Mouse (Mus musculus) ovary, postnatal 36 days (tissue): ENCODE data around the gene Clp1.

Experiments
- DNase-seq: peaks from one replicate; pipeline ENCODE4 v3.0.0; 2022; ENCODE audit warnings: low spot score, mixed read lengths

Gene Clp1

GRCm38 (mm10) chr2:84727172-84727858 is at the start of gene Clp1:
Gene Clp1 (minus strand): TSS chr2:84727350.
- DNase-seq = peak; percentile 93

GRCm38 (mm10) chr2:84775665-84776064 is 48.5 kb upstream of the Clp1 start:
- no peak for DNase-seq

GRCm38 (mm10) chr2:84775241-84775640 is 48.1 kb upstream of the Clp1 start, which contains the start of gene Serping1:
Gene Serping1 (minus strand): TSS chr2:84775444.
- no peak for DNase-seq

GRCm38 (mm10) chr2:84774751-84775150 is 47.6 kb upstream of the Clp1 start:
- DNase-seq = peak; percentile 65

DNA sequence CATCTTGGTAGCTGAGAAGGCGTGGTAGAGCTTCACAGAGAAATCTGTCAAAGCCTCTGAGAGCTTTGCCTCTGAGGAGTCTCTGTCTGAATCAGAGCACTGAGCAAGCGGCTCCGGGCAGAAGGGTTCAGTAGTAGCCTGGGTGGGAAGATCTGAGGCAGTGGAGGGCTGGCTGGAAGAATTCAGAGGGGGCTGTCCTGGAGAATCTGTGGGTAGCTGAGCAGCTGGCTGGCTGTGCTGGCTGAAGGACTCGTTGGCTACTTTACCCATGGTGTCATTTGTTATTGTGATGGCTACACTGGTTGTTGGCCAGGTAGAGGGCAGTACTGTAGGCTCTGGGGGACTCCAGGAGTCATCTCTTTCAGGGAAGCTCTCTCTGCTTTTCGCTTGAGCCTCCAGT is 46.0 kb upstream of the Clp1 start:
- DNase-seq = no peak

GRCm38 (mm10) chr2:84772454-84772853 is 45.3 kb upstream of the Clp1 start:
- no peak for DNase-seq

- DNase-seq = no peak
Observed at GRCm38 (mm10) chr2:84770501-84770900, 43.4 kb upstream of the Clp1 start.

DNA sequence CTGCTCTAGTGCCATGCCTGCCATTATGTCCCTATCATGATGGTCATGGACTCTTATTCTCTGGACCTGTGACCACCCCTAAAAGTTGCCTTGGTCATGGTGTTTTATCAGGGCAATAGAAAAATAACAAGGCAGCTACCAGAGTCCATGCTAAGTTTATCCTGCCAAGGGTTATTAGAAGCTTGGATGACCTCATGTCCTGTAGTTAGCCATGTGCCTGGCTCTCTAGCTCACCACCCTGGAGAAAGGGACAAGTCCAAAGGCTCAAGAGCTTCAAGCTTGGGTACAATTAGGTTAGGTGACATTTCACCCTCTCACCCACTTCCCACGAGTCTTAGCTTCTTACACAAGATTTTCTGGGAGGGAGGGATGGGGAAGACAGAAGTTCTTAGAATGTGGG is 35.7 kb upstream of the Clp1 start:
- no peak for DNase-seq

DNA sequence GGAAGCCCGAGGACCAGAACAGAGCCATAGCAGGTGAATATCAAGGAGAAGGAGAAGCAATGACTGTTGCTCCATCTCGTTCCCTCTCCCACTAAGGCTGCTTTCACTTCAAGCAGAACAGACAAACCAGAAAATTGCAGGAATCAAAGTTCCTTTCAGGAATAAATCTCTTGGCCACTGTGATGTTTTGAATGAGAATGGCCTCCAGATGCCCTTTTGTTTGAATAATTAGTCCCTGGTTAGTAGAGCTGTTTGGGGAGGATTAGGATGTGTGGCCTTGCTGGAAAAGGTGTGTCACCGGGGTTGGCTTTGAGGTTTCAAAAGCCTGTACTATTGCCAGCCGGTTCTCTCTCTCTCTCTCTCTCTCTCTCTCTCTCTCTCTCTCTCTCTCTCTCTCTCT is 35.1 kb upstream of the Clp1 start:
- no peak for DNase-seq

- DNase-seq = no peak
Observed at GRCm38 (mm10) chr2:84761840-84762239, 34.7 kb upstream of the Clp1 start.

DNA sequence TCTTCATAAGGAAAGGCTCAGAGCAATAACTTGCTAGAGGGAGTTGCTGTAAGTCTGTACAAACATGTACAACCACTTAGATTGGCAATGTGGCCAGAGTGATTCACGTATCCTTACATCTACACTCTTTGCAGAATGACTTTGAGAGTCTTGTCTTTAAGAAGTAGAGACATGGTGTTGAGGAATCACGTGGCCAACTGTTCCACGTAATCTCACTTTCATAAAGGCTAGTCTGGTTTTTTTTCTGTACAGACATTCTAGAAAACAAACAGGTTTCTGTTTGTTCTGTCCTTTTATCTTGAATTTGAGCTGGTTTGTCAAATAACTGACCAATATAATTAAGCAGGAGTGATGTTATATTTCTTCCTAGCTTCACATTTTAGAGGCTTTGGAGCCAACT is 34.2 kb upstream of the Clp1 start:
- no peak for DNase-seq

DNA sequence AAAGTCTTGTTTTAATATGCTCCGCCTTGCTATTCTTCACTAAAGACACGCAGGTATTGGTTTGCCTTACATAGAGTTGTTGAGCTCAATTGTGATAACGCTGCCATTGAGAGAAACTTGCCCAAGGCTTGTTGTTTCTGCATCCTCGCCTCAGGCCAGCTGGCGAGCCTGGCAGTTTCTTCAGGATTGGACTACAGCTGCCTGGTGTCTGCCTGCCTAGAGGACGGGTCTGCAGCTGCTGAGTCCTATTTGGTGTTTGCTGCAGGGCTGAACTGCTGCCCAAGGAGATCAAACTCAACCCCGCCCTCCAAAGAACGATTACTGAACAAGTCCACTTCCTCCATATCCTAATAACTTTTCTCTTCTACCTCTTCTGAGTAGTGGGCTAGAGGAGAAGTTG is 33.6 kb upstream of the Clp1 start:
- DNase-seq = no peak

GRCm38 (mm10) chr2:84758542-84759127 is 31.5 kb upstream of the Clp1 start:
- no peak for DNase-seq

- DNase-seq = no peak
Observed at GRCm38 (mm10) chr2:84757026-84757682, 30.0 kb upstream of the Clp1 start.

GRCm38 (mm10) chr2:84756245-84756644 is 29.1 kb upstream of the Clp1 start:
- no peak for DNase-seq

DNA sequence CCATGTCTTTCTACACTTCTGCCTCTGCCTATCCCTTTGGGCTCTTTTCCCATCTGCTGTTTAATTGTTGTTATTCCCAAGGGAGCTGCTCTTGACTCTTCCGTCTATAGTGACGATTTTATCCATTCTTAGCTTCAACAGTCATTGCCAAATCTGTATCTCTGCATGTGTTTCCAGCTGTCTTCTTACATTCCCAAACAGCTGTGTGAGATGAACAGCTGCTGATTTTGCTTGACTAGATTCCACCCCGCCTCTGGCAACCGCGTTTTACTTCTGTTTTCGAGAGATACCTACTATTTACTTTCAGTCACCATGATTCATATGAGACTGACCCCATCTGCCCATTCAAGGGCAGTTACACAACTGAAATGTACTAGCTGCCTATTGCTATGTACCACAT is 23.0 kb upstream of the Clp1 start:
- DNase-seq = no peak

DNA sequence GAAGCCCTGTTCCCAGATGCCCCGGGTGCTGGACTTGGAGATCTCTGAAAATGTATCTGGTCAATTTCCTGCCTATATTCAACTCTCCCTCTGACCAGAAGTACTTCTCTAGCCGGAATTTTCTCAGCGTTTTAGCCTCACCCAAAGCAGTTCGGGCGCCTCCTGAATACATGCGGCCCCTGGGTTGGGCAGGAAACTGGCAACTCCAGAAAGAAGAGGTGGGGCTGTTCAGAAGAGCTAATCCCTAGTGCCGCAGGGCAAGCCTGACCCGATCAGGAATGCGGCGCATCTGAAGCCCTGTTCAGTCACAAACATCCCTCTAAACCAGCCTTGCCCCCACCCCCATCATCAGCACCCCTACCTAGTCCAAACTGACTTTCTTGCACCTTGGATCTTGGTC is 17.0 kb upstream of the Clp1 start:
- DNase-seq = no peak

- DNase-seq = peak; percentile 76
Observed at GRCm38 (mm10) chr2:84743561-84743960, 16.4 kb upstream of the Clp1 start, which contains the start of gene Gm19426. Gene Gm19426 (minus strand): TSS chr2:84743655.

- DNase-seq = peak; percentile 33
Observed at GRCm38 (mm10) chr2:84742451-84743283, 15.5 kb upstream of the Clp1 start.

DNA sequence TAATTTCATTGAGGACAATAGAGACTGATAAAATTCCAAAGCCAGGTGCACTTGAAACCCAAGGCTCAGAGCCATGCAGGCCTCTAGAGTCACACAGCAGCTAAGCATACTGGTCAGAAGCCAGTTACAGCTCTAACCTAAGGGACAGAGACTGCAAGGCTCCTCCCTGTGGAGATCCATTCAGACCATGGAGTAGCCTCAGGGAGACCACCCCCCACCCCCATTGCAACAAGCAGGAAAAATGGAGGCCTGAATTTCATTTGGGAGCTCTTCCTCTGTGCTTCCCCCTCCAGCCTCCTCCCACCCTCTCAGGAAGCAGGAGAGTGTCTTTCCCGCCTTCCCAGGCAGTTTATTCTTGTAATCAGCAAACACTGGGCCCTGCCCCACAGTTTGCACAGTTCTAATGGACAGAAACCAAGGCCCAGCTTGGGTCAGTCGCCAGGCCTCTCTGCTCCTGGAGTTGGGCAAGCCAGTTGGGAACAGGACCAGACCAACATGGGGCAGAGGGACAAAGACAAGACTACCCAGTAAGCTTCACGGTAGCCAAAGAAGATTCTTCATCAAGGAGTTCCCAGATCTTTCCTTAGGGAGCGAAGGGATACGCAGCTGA is 14.8 kb upstream of the Clp1 start:
- peak; percentile 20 for DNase-seq

DNA sequence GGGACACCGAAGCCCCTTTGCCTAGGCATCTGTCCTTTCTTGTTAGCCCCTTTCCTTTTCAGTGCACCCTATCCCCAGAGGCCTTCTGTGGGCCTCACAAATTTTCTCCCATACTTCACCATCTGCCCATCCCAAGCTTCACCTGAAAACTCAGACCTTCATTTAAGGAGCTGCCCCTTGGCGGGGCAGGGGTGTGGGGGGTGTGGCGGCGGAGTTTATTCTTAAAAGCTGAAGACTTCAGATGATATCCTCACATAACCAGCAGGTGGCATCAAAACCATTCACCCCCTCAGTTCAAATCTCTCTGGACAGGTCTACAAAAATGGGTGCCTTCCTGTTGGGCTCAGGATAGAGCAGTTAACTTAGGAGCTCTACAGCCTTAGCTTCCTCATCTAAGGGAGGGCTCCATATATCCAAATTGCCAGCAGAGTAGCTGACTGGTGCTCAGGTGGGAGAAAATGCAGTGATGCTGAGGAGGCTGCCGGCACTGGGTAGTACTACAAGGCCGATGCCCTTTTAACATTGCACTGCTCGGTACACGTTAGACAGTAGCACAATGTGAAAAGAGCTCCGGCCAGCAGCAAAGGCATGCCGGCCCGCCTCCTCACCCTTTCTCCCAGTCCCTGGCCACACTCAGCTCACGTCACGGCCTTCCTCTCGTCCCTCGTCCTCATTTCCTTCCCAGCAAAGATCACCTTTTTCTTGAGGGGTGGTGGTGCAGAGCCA is 13.6 kb upstream of the Clp1 start:
- no peak for DNase-seq
